Mouse (Mus musculus): ENCODE data around the gene Map6d1. TPM values are rescaled to one million over a fixed set of nuclear protein-coding genes. Genes with fewer than 3 reads are reported as not detected.

The Map6d1 gene
- total RNA-seq, 2 experiments from 2014 or later = 1.5 TPM

- peak; percentile 15 for DNase-seq
Observed at GRCm38 (mm10) chr16:20185368-20185767, 55.8 kb downstream of the Map6d1 start.

Other genes with a start within 250 kb of the Map6d1 start
- 100 to 1,000 TPM in 1 of 2 experiments, 10 to 100 TPM in 1; 96.1 to 104 TPM for gene Klhl24, start 143.8 kb downstream of the Map6d1 start, total RNA-seq (2021)
- gene Yeats2, start 100.3 kb downstream of the Map6d1 start, total RNA-seq (2021) = 10 to 100 TPM; 36.0 to 36.2 TPM
- 100 to 1,000 TPM; 102 to 112 TPM for gene Parl, start 61.0 kb upstream of the Map6d1 start, total RNA-seq (2021)
- under 1 TPM in 1 of 2 experiments, not detected in 1; 0.18 TPM for gene Cyp2ab1, start 84.0 kb upstream of the Map6d1 start, total RNA-seq (2021)
- gene Abcc5, start 185.0 kb upstream of the Map6d1 start, total RNA-seq (2021) = 10 to 100 TPM; 56.2 to 58.6 TPM